Mouse (Mus musculus) megakaryocyte progenitor cell, adult 5-6 weeks (primary cell): ENCODE data around the gene Pax6. TPM values are rescaled to one million over a fixed set of nuclear protein-coding genes. Genes with fewer than 3 reads are reported as not detected.

Source experiments
- ATAC-seq: replicated peaks from 2 replicates; pipeline ENCODE4 v1.8.0; 2016; ENCODE audit warnings: mild to moderate bottlenecking, moderate TSS enrichment, inconsistent platforms; ENCODE audit not compliant: poor library complexity
- total RNA-seq, 2 experiments: library from RNA; stranded (forward) in 1 of 2; stranded (reverse) in 1 of 2; fragments of 157-497, 149-512 nt in 1 of 2; fragments of 200-1000 nt in 1 of 2; gene quantifications; 2 replicates each; pipeline versions ENCODE4 v1.2.3 to v1.2.4; 2015 to 2017

Pax6 gene
- total RNA-seq, 2 experiments from 2014 or later = not detected

DNA sequence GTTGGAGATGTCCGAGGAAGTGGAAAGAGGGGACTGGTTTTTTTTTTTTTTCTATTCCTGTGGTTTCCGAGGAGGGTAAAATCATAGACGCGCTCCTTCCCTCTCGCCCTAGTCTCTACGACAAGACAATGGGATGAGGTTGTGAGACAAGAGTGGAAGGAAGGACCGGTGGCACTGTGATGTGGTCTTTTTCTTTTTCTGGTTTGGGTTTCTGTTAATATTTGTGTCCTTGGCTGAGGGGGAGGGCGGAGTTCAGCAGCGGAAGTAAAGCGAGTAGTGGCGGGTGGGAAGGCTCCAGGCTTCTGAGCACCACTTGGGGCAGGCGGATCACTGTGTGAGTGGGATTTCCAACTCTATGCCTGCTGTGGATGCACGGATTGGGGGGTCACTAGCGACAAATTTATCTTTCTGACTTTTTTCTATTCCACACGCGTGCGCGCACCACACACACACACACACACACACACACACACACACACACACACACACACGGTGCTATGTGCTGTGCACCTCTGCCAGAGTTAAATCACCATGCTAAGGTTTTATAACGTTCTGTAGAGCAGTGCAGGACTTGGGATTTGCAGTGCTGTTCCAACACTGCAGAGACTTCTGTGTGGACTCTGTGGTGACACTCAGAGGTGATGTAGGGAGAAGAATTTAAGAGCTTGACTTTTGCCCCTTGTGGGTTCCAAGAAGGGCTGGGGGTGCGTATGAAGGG lies 14.1 kb downstream of the Pax6 start:
- peak; percentile 25; the same call in 1 of the 2 replicates for ATAC-seq

GRCm38 (mm10) chr2:105683771-105684410 lies 15.2 kb downstream of the Pax6 start:
- no peak for ATAC-seq

- no peak for ATAC-seq
Measured at GRCm38 (mm10) chr2:105684991-105685650, 16.4 kb downstream of the Pax6 start.

- no peak for ATAC-seq
Measured at GRCm38 (mm10) chr2:105685651-105686050, 17.0 kb downstream of the Pax6 start.

DNA sequence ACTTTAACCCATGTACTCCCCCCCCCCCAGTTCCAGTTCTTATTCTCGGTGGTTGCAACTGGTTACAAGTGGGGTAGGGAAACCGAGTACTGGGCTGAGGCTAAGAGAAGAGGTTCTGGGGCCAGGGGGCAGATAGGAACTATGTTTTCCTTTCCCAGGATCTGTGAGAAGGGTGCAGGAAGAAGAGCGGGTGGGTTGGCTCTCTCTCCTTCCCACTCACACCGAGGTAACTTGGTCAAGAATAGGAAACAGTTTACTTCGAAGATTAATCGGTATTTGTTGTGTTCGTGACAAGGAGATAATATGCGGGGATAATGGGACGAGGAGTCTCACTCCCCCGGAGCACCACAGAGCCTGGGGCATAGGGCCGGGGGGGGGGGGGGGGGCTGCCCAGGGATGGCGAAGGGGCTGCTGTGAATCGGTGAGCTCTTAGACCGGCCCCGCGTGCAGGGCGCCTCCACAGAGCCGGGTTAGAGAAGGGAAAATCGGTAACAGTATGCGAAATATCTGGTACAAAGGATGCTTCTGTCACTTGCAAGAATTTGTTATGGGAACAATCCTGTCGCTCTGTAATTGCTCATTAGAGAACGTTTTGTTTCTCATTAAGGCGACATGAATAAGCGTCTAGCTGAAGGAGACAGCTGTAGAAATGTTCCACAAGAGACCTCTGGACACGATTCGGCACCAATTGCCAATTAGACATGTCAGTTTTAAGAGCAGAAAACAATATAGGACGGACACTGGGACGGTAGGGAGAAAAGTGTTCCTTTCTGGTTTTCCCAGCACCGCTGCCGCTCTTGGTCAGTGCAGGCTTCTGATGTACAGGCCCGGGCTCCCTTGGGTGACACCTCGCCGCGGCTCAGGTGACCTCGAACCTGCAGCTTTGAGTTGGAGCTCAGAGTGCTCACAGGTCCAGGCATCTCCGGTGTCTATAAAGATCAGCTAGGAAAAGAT lies 17.9 kb downstream of the Pax6 start:
- ATAC-seq = no peak

DNA sequence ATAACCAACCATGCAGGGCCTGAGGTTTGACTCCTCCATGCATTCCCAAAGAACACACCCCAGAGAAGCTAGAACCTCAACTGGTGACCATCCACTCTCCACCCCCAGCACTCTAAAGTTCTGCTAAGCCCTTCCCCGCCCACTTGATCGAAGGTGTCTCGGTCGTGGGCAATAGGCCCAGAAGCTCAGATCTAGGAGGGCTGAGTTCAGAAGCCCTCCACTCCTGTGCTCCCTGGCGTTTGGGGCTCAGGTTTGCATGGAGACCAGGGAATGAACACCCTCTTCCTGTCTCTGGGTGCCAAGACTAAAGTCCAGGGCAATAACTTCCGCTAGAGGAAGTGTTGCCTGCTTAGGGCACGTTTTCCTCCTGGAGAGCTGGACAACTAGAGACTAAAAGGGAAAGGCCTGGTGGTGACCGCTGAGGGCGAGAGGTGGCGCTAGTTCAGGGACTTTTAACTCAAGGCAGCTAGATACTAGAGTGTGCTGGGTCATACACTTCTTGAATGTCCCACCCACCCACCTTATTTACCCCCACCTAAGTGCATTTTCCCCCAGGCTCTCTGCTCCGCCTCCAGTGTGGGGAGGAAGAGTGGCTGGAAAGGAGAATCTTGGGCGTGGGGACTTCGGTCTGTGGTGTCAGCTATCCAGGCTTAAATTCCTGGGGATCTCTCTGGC lies 18.8 kb downstream of the Pax6 start:
- peak; percentile 58 for ATAC-seq

GRCm38 (mm10) chr2:105688011-105688410 lies 19.3 kb downstream of the Pax6 start:
- ATAC-seq = no peak

DNA sequence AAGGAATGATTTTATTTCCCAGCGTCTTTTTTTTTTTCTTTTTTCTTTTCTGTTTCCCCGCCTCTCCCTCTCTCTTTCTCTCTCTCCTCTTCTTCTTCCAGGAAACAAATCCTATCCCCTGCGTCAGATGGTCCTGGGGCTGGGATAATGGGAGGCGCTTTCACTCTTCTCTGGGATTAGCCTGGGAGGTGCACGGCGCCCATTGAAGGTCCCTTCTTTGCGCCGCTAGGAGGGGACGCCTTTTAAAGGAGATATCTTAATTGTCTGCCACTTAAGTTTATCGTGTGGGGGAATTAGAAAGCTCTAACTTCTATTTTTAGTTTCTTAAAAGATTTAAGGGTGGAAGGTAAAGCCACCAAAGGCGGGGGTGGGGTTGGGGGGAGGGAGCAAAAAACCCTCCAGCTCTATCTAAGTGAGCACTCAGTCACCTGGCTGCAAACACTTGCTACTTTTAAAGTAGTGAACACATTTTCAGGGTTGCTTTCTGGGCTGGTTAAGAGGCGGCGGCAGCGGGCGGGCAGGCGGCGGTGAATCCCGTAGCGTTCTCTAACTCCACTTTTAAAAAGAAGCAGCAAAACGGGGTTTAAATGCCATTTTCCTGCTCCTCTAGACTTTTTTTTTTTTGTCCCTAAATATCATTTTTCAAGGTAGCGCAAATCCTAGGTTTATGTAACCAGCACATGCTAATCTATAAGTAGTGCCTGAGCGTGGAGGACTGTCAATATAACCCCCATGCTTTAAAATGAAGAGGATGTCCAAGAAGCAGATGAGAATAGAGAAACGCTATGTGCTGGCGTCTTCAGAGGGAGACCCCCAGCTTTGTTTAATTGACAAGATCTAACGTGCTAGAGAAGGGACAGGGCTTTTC lies 20.0 kb downstream of the Pax6 start:
- no peak for ATAC-seq

DNA sequence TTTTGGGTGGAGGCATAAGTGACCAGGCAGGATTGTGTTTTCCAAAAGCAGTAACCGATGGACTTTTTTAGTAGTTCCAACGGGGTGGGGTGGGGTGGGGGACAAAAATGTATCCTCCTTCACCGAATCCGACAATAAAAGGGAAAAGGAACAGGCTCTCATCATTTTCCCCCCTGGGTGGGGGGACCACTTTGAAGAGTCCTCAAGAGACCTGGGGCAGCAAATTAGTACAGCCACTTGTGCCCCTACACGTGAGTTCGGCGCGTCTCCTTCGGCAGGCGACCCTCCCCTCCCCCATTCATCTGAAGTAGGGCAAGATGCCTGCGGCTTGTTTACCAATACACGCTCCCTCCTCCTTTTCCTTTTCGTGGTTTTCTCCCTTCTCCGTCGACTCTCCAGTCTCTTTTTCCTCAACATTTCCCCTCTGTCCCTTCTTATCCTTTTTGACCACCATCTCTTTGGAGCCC lies 20.6 kb downstream of the Pax6 start:
- ATAC-seq = no peak

GRCm38 (mm10) chr2:105689771-105690639 lies 21.3 kb downstream of the Pax6 start:
- no peak for ATAC-seq

DNA sequence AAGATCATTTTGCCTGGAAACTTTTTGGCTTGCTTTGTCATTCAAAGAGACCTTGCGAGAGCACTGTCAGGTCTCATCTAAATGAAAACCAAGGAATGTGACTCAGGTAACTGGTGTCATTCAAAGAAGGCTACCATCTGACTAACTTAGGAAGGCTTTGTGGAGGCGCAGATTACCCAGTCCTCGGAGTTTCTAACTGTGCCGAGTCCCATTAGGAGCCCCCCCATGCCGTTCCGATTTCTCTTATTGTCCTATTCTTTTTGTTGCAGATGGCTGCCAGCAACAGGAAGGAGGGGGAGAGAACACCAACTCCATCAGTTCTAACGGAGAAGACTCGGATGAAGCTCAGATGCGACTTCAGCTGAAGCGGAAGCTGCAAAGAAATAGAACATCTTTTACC lies 22.6 kb downstream of the Pax6 start:
- ATAC-seq = no peak

GRCm38 (mm10) chr2:105697741-105698140 lies 29.0 kb downstream of the Pax6 start:
- no peak for ATAC-seq

DNA sequence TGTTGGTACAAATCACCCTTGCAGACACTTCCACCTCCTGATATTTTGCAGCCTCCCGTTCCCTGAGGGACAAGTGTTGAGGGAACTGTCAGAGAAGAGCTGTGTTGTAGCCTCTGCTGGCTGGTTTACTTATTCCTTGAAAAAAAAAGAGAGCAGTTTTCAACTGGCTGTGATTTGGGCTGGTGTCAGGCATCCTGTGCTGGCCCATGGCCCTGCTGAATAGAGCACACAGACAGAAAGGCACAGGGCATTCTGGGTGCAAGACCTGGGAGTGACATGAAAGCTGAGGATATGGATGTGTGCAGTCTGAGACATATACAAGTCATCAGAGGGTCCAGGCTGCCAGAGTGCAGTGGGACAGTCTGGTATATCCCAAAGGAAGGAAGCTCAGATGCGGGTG lies 29.9 kb downstream of the Pax6 start:
- ATAC-seq = no peak

DNA sequence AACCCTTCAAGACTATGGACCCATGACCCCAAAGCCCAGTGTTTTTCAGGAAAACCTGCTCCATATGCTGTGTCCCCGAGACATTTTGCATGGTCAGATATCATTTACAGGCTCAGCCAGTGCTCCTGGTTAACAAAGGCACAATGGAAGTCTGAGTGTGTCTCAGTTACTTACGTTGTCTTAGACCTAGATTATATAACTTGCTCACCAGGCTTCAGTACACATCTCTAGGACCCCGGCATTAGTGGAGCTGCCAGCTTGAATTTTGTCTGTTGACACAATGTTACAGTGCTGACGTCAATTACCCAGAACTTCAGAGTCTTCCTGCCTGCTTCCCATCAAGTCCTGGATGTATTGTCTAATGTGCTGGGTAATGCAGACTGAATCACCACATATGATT lies 33.1 kb downstream of the Pax6 start:
- no peak for ATAC-seq

DNA sequence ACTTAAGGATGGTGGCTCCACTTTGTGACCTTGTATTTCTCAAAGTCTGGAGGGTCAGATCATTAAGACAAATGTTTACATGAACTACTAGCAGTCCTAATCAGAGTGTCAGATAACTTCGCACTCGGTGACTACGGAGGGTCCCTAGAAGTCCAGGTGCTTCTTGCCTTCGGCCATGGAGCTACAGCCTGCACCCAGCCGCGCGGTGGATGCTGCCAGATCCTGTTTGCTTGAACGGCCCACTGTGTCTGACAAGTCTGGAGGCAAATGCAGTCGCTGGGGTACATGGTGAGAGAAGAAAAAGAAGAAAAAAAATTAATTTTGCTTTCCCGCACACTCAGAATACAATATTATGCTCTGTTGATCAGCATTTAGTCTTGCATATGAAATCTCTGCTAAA lies 33.9 kb downstream of the Pax6 start:
- ATAC-seq = no peak

GRCm38 (mm10) chr2:105705320-105705719 lies 36.6 kb downstream of the Pax6 start:
- ATAC-seq = no peak

DNA sequence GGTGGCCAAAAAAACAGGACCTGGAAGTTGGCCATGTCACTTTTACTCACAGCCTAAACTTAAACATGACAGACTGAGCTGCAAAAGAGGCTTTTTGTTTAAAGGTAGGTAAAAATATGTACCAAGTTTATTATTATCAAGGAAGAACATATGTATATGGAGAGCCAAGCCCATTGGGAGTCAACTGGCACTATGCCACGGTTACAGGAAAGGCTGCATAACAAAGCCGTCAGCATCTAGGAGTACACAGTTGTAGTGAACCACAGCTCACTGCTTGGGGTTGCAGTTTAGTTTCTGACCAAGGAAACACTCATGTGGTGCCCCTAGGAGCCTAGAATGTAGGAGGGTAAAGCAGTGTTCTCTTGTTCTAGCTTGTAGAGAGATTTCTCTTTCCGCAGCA lies 40.4 kb downstream of the Pax6 start:
- ATAC-seq = 0 out of 2 replicates have a peak, but pooled peaks have one; percentile 44

DNA sequence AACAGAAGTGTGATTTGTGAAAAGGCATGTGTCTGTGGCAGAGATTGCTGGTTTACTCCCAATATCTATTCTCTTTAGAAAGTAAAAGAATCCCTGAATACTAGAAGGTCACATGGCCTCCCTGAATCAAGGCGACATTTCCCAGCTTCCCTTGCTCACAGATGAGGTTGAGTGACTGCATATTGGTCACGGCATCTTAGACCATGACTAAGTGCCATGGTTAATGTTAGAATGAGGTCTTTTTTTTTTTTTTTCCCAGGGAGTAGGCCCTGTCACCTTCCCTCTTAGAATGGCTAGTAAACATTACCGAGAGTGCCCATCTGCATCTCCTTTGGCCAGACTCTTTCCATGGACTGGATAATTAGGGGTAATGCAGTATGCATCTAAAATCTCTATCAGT lies 41.8 kb downstream of the Pax6 start:
- ATAC-seq = no peak
